Mouse (Mus musculus): ENCODE results near the gene Prim2. TPM values are rescaled to one million over a fixed set of nuclear protein-coding genes. Genes with fewer than 3 reads are reported as not detected.
"Not testable (repeated sequence)": the region's sequence is repeated elsewhere in the genome, so short reads cannot be mapped to it uniquely, and the experiment has no call there.

Prim2 gene
- total RNA-seq, 2 experiments from 2014 or later: 22.3 to 37.0 TPM

- ATAC-seq (replicated peaks; ENCODE audit: low FRiP score, poor library complexity, severe bottlenecking): not testable (repeated sequence)
Measured at GRCm38 (mm10) chr1:33616642-33617041, 53.0 kb downstream of the Prim2 start.

GRCm38 (mm10) chr1:33612100-33612499, 57.5 kb downstream of the Prim2 start:
- ATAC-seq (replicated peaks; ENCODE audit: low FRiP score, poor library complexity, severe bottlenecking): no peak

- no peak for ATAC-seq (replicated peaks; ENCODE audit: low FRiP score, poor library complexity, severe bottlenecking)
Measured at GRCm38 (mm10) chr1:33610026-33610721, 59.4 kb downstream of the Prim2 start.

GRCm38 (mm10) chr1:33608133-33608532, 61.5 kb downstream of the Prim2 start:
- no peak for ATAC-seq (replicated peaks; ENCODE audit: low FRiP score, poor library complexity, severe bottlenecking)

GRCm38 (mm10) chr1:33604087-33604699, 65.4 kb downstream of the Prim2 start:
- ATAC-seq (replicated peaks; ENCODE audit: low FRiP score, poor library complexity, severe bottlenecking): no peak

- no peak for ATAC-seq (replicated peaks; ENCODE audit: low FRiP score, poor library complexity, severe bottlenecking)
Measured at GRCm38 (mm10) chr1:33599698-33600097, 69.9 kb downstream of the Prim2 start.

- no peak for ATAC-seq (replicated peaks; ENCODE audit: low FRiP score, poor library complexity, severe bottlenecking)
Measured at GRCm38 (mm10) chr1:33599019-33599667, 70.5 kb downstream of the Prim2 start.

GRCm38 (mm10) chr1:33597043-33597442, 72.6 kb downstream of the Prim2 start:
- ATAC-seq (replicated peaks; ENCODE audit: low FRiP score, poor library complexity, severe bottlenecking): no peak

- ATAC-seq (replicated peaks; ENCODE audit: low FRiP score, poor library complexity, severe bottlenecking): no peak
Measured at GRCm38 (mm10) chr1:33595936-33596335, 73.7 kb downstream of the Prim2 start.

GRCm38 (mm10) chr1:33594966-33595365, 74.6 kb downstream of the Prim2 start:
- no peak for ATAC-seq (replicated peaks; ENCODE audit: low FRiP score, poor library complexity, severe bottlenecking)

- no peak for ATAC-seq (replicated peaks; ENCODE audit: low FRiP score, poor library complexity, severe bottlenecking)
Measured at GRCm38 (mm10) chr1:33593718-33594388, 75.7 kb downstream of the Prim2 start.

GRCm38 (mm10) chr1:33591997-33592608, 77.5 kb downstream of the Prim2 start:
- ATAC-seq (replicated peaks; ENCODE audit: low FRiP score, poor library complexity, severe bottlenecking): no peak

GRCm38 (mm10) chr1:33590556-33591411, 78.8 kb downstream of the Prim2 start:
- no peak for ATAC-seq (replicated peaks; ENCODE audit: low FRiP score, poor library complexity, severe bottlenecking)

GRCm38 (mm10) chr1:33589531-33589930, 80.1 kb downstream of the Prim2 start:
- ATAC-seq (replicated peaks; ENCODE audit: low FRiP score, poor library complexity, severe bottlenecking): no peak

- ATAC-seq (replicated peaks; ENCODE audit: low FRiP score, poor library complexity, severe bottlenecking): no peak
Measured at GRCm38 (mm10) chr1:33588557-33588956, 81.0 kb downstream of the Prim2 start.

GRCm38 (mm10) chr1:33584590-33584978, 85.0 kb downstream of the Prim2 start:
- no peak for ATAC-seq (replicated peaks; ENCODE audit: low FRiP score, poor library complexity, severe bottlenecking)

- ATAC-seq (replicated peaks; ENCODE audit: low FRiP score, poor library complexity, severe bottlenecking): no peak
Measured at GRCm38 (mm10) chr1:33583817-33584589, 85.6 kb downstream of the Prim2 start.

GRCm38 (mm10) chr1:33578593-33578992, 91.0 kb downstream of the Prim2 start:
- ATAC-seq (replicated peaks; ENCODE audit: low FRiP score, poor library complexity, severe bottlenecking): no peak

Measured in erythroblast, adult 5-6 weeks (primary cell).